Mouse (Mus musculus): Measurements from ENCODE around the gene Slc48a1. TPM values are rescaled to one million over a fixed set of nuclear protein-coding genes. Genes with fewer than 3 reads are reported as not detected.

The Slc48a1 gene
- polyA plus RNA-seq, 1 experiment from 2014 or later, result 90.1 TPM

- ATAC-seq (replicated peaks), result no peak
- Histone ChIP-seq H3K4me1 (peaks cover 23% of the 10 kb centered on the region), H3K9me3 (no peaks in the 10 kb centered on the region), H3K36me3 (replicated peaks) (0 out of 2 replicates have a peak, but pooled peaks cover 11% of the 10 kb centered on the region), H3K9ac (no peak overlapping the region), H3K4me2 (no peak overlapping the region), H3K27ac (no peak overlapping the region), H3K4me3 (no peak overlapping the region), H3K27me3 (replicated peaks) (no peaks in the 10 kb centered on the region)
- 96% methylated on average over 17 of the region's 17 CpGs for WGBS
These were observed 18.5 kb downstream of the Slc48a1 start for GRCm38 (mm10) chr15:97796674-97797310.

GRCm38 (mm10) chr15:97798134-97798533 is 19.8 kb downstream of the Slc48a1 start:
- WGBS, result 10% methylated on average over 17 of the region's 17 CpGs
- Histone ChIP-seq H3K27ac (peak overlapping the region; percentile 70), H3K4me3 (no peak overlapping the region), H3K9ac (no peak overlapping the region), H3K4me2 (peak overlapping the region; percentile 14), H3K9me3 (no peaks in the 10 kb centered on the region), H3K27me3 (replicated peaks) (no peaks in the 10 kb centered on the region), H3K4me1 (peaks cover 35% of the 10 kb centered on the region), H3K36me3 (replicated peaks) (0 out of 2 replicates have a peak, but pooled peaks cover 13% of the 10 kb centered on the region)
- ATAC-seq (replicated peaks), result peak; percentile 71

GRCm38 (mm10) chr15:97799446-97799845 is 21.1 kb downstream of the Slc48a1 start:
- no peaks in the 10 kb centered on the region for H3K9me3 ChIP-seq
- H3K27me3 ChIP-seq (replicated peaks), result no peaks in the 10 kb centered on the region
- no peak overlapping the region for H3K4me2 ChIP-seq
- 77% methylated on average over 11 of the region's 11 CpGs for WGBS
- H3K4me1 ChIP-seq, result peaks cover 35% of the 10 kb centered on the region
- H3K9ac ChIP-seq, result no peak overlapping the region
- no peak overlapping the region for H3K27ac ChIP-seq
- no peak overlapping the region for H3K4me3 ChIP-seq
- ATAC-seq (replicated peaks), result no peak
- H3K36me3 ChIP-seq (replicated peaks), result 0 out of 2 replicates have a peak, but pooled peaks cover 8% of the 10 kb centered on the region

GRCm38 (mm10) chr15:97800853-97801252 is 22.5 kb downstream of the Slc48a1 start:
- 86% methylated on average over 13 of the region's 13 CpGs for WGBS
- H3K9me3 ChIP-seq, result no peaks in the 10 kb centered on the region

GRCm38 (mm10) chr15:97801811-97802210 is 23.5 kb downstream of the Slc48a1 start:
- Histone ChIP-seq H3K27ac (no peak overlapping the region), H3K4me2 (peak overlapping the region; percentile 37), H3K4me1 (peaks cover 35% of the 10 kb centered on the region), H3K9me3 (no peaks in the 10 kb centered on the region), H3K27me3 (replicated peaks) (no peaks in the 10 kb centered on the region), H3K9ac (no peak overlapping the region), H3K4me3 (no peak overlapping the region), H3K36me3 (replicated peaks) (0 out of 2 replicates have a peak, but pooled peaks cover 6% of the 10 kb centered on the region)
- ATAC-seq (replicated peaks), result no peak
- 76% methylated on average over 7 of the region's 7 CpGs for WGBS

More at GRCm38 (mm10) chr15:97800853-97801252, 22.5 kb downstream of the Slc48a1 start:
- Histone ChIP-seq H3K4me1 (peaks cover 35% of the 10 kb centered on the region), H3K36me3 (replicated peaks) (0 out of 2 replicates have a peak, but pooled peaks cover 2% of the 10 kb centered on the region), H3K27ac (no peak overlapping the region), H3K4me3 (no peak overlapping the region), H3K9ac (no peak overlapping the region), H3K4me2 (no peak overlapping the region), H3K27me3 (replicated peaks) (no peaks in the 10 kb centered on the region)
- ATAC-seq (replicated peaks), result no peak

GRCm38 (mm10) chr15:97802575-97802974 is 24.3 kb downstream of the Slc48a1 start:
- Histone ChIP-seq H3K36me3 (replicated peaks) (peaks cover 14% of the 10 kb centered on the region; the same call in 1 of the 2 replicates), H3K9me3 (no peaks in the 10 kb centered on the region), H3K4me1 (peaks cover 33% of the 10 kb centered on the region), H3K27me3 (replicated peaks) (no peaks in the 10 kb centered on the region), H3K27ac (peak overlapping the region; percentile 67), H3K4me2 (peak overlapping the region; percentile 37), H3K9ac (peak overlapping the region; percentile 24; the same call in 1 of the 2 replicates), H3K4me3 (peak overlapping the region; percentile 23)
- 12% methylated on average over 13 of the region's 13 CpGs for WGBS
- ATAC-seq (replicated peaks), result peak; percentile 57

- H3K4me3 ChIP-seq, result no peak overlapping the region
- H3K4me1 ChIP-seq, result peaks cover 13% of the 10 kb centered on the region; the same call in 1 of the 2 replicates
- no peak overlapping the region for H3K27ac ChIP-seq
- H3K36me3 ChIP-seq (replicated peaks), result peaks cover 26% of the 10 kb centered on the region; the same call in 1 of the 2 replicates
- no peak overlapping the region for H3K9ac ChIP-seq
- 80% methylated on average over 12 of the region's 12 CpGs for WGBS
- H3K27me3 ChIP-seq (replicated peaks), result no peaks in the 10 kb centered on the region
- H3K9me3 ChIP-seq, result no peaks in the 10 kb centered on the region
- no peak overlapping the region for H3K4me2 ChIP-seq
- ATAC-seq (replicated peaks), result no peak
These were observed 29.5 kb downstream of the Slc48a1 start for GRCm38 (mm10) chr15:97807867-97808266.

GRCm38 (mm10) chr15:97808532-97808931 is 30.2 kb downstream of the Slc48a1 start:
- 90% methylated on average over 14 of the region's 14 CpGs for WGBS
- no peak overlapping the region for H3K4me2 ChIP-seq
- peaks cover 26% of the 10 kb centered on the region; the same call in 1 of the 2 replicates for H3K36me3 ChIP-seq (replicated peaks)

GRCm38 (mm10) chr15:97809206-97809605 is 30.9 kb downstream of the Slc48a1 start:
- H3K27me3 ChIP-seq (replicated peaks), result no peaks in the 10 kb centered on the region
- H3K9me3 ChIP-seq, result no peaks in the 10 kb centered on the region
- no peak overlapping the region for H3K4me3 ChIP-seq
- WGBS, result 85% methylated on average over 14 of the region's 14 CpGs
- H3K4me1 ChIP-seq, result peaks cover 24% of the 10 kb centered on the region
- no peak overlapping the region for H3K9ac ChIP-seq
- no peak overlapping the region for H3K27ac ChIP-seq
- ATAC-seq (replicated peaks), result no peak
- H3K36me3 ChIP-seq (replicated peaks), result peaks cover 26% of the 10 kb centered on the region; the same call in 1 of the 2 replicates
- H3K4me2 ChIP-seq, result no peak overlapping the region

More at GRCm38 (mm10) chr15:97808532-97808931, 30.2 kb downstream of the Slc48a1 start:
- H3K4me3 ChIP-seq, result no peak overlapping the region
- peaks cover 19% of the 10 kb centered on the region for H3K4me1 ChIP-seq
- no peak overlapping the region for H3K27ac ChIP-seq
- no peaks in the 10 kb centered on the region for H3K9me3 ChIP-seq
- no peak overlapping the region for H3K9ac ChIP-seq
- ATAC-seq (replicated peaks), result no peak
- no peaks in the 10 kb centered on the region for H3K27me3 ChIP-seq (replicated peaks)

GRCm38 (mm10) chr15:97809942-97810341 is 31.6 kb downstream of the Slc48a1 start:
- Histone ChIP-seq H3K36me3 (replicated peaks) (peaks cover 26% of the 10 kb centered on the region; the same call in 1 of the 2 replicates), H3K9me3 (no peaks in the 10 kb centered on the region), H3K27ac (no peak overlapping the region), H3K4me2 (no peak overlapping the region), H3K9ac (no peak overlapping the region), H3K27me3 (replicated peaks) (no peaks in the 10 kb centered on the region), H3K4me3 (no peak overlapping the region), H3K4me1 (peaks cover 24% of the 10 kb centered on the region)
- ATAC-seq (replicated peaks), result no peak
- WGBS, result 81% methylated on average over 5 of the region's 5 CpGs

GRCm38 (mm10) chr15:97810399-97810798 is 32.1 kb downstream of the Slc48a1 start:
- H3K27ac ChIP-seq, result no peak overlapping the region
- H3K9ac ChIP-seq, result no peak overlapping the region
- peaks cover 24% of the 10 kb centered on the region for H3K4me1 ChIP-seq
- H3K9me3 ChIP-seq, result no peaks in the 10 kb centered on the region
- no peak overlapping the region for H3K4me3 ChIP-seq
- 91% methylated on average over 5 of the region's 5 CpGs for WGBS
- no peak for ATAC-seq (replicated peaks)
- H3K36me3 ChIP-seq (replicated peaks), result peaks cover 26% of the 10 kb centered on the region; the same call in 1 of the 2 replicates
- no peaks in the 10 kb centered on the region for H3K27me3 ChIP-seq (replicated peaks)
- H3K4me2 ChIP-seq, result no peak overlapping the region

- no peak overlapping the region for H3K9ac ChIP-seq
- H3K4me3 ChIP-seq, result no peak overlapping the region
- H3K4me2 ChIP-seq, result no peak overlapping the region
- peak overlapping the region; percentile 56; the same call in 1 of the 2 replicates for H3K27ac ChIP-seq
- H3K4me1 ChIP-seq, result peaks cover 24% of the 10 kb centered on the region
- peaks cover 23% of the 10 kb centered on the region; the same call in 1 of the 2 replicates for H3K36me3 ChIP-seq (replicated peaks)
- no peaks in the 10 kb centered on the region for H3K27me3 ChIP-seq (replicated peaks)
- 87% methylated on average over 9 of the region's 9 CpGs for WGBS
- no peaks in the 10 kb centered on the region for H3K9me3 ChIP-seq
- ATAC-seq (replicated peaks), result no peak
These were observed 33.0 kb downstream of the Slc48a1 start for GRCm38 (mm10) chr15:97811307-97811706.
